Mouse (Mus musculus) stomach, postnatal 0 days (tissue): ENCODE results near the gene Cfap58. TPM values are rescaled to one million over a fixed set of nuclear protein-coding genes. Genes with fewer than 3 reads are reported as not detected.

ENCODE experiments used
- ATAC-seq: fragments of 200-750 bp; cut with Nextera tagmentation; 2 replicates; pipeline ENCODE4 v1.8.0; 2017; ENCODE audit not compliant: low FRiP score, low TSS enrichment
- DNase-seq: peaks from one replicate; pipeline ENCODE4 v3.0.0-alpha.2; 2016; ENCODE audit warnings: low spot score
- H3K27ac ChIP-seq: fragments of 300-500 bp; sonication (generic); replicated peaks from 2 replicates; pipeline ENCODE4 v1.5.1; 2014; ENCODE audit warnings: mild to moderate bottlenecking, control low read depth
- H3K27me3 ChIP-seq: fragments of 300-500 bp; sonication (generic); 2 replicates; pipeline ENCODE4 v1.6.1; 2014; ENCODE audit warnings: low read length; ENCODE audit not compliant: control insufficient read depth, insufficient read depth
- H3K36me3 ChIP-seq: fragments of 300-500 bp; sonication (generic); 2 replicates; pipeline ENCODE4 v1.6.1; 2014; ENCODE audit warnings: low read length, mixed read lengths; ENCODE audit not compliant: control insufficient read depth, insufficient read depth
- H3K4me1 ChIP-seq: fragments of 300-500 bp; sonication (generic); replicated peaks from 2 replicates; pipeline ENCODE4 v1.6.1; 2014; ENCODE audit warnings: antibody characterized with exemption; ENCODE audit not compliant: control insufficient read depth, insufficient read depth
- H3K4me2 ChIP-seq: fragments of 300-500 bp; sonication (generic); replicated peaks from 2 replicates; pipeline ENCODE4 v1.6.1; 2014; ENCODE audit warnings: low read depth, mild to moderate bottlenecking, control low read depth, moderate library complexity
- H3K4me3 ChIP-seq: fragments of 300-500 bp; sonication (generic); 2 replicates; pipeline ENCODE4 v1.5.1; 2014; ENCODE audit warnings: low read depth, low read length, control low read depth
- H3K9ac ChIP-seq: fragments of 300-500 bp; sonication (generic); 2 replicates; pipeline ENCODE4 v1.6.1; 2014; ENCODE audit warnings: mild to moderate bottlenecking, low read length, control low read depth, mixed read lengths
- H3K9me3 ChIP-seq: fragments of 300-500 bp; sonication (generic); 2 replicates; pipeline ENCODE4 v1.6.1; 2016; ENCODE audit warnings: low read length; ENCODE audit not compliant: control insufficient read depth
- CTCF ChIP-seq: IDR thresholded peaks from 2 replicates; pipeline ENCODE4 v1.5.1; 2016; ENCODE audit warnings: antibody characterized with exemption, low read depth, mild to moderate bottlenecking, moderate library complexity
- EP300 ChIP-seq: optimal IDR thresholded peaks from 2 replicates; pipeline ENCODE3; 2016; ENCODE audit warnings: antibody characterized with exemption
- WGBS: fragments of 180-500 bp; shearing (Covaris S2); extraction: QIAGEN DNeasy Blood & Tissue Kit; methylation state at CpG from one replicate; pipeline ENCODE4 v1.1.7; 2014; 5-methylcytosine and 5-hydroxymethylcytosine counted together
- polyA plus RNA-seq: library from polyadenylated mRNA; unstranded; fragments of >200 nt; fragmentation: Nextera tagmentation; extraction: Ambion mirVana; gene quantifications from 2 replicates; pipeline ENCODE4 v1.2.1, GENCODE M21; 2015

Gene Cfap58
- polyA plus RNA-seq, 1 experiment from 2014 or later, result not detected

GRCm38 (mm10) chr19:47919126-47919965 is 18.1 kb upstream of the Cfap58 start, which contains the start of the genes Cfap43 and Itprip:
Cfap43 (minus strand) TSS chr19:47919287.
Itprip (minus strand) TSS chr19:47919299.
- 0% methylated on average over 48 of the region's 48 CpGs for WGBS
- no peaks in the 10 kb centered on the region for H3K27me3 ChIP-seq

GRCm38 (mm10) chr19:47919966-47920375 is 17.5 kb upstream of the Cfap58 start:
- Histone ChIP-seq H3K36me3 (no peaks in the 10 kb centered on the region), H3K4me3 (peak overlapping the region; percentile 80), H3K27me3 (no peaks in the 10 kb centered on the region), H3K4me1 (0 out of 2 replicates have a peak, but pooled peaks cover 8% of the 10 kb centered on the region), H3K9ac (peak overlapping the region; percentile 80), H3K27ac (peak overlapping the region; percentile 97), H3K4me2 (peak overlapping the region; percentile 83), H3K9me3 (no peaks in the 10 kb centered on the region)
- 0% methylated on average over 8 of the region's 8 CpGs for WGBS
- TF ChIP-seq EP300, result no peak
- no peak for TF ChIP-seq CTCF
- no peak for DNase-seq
- ATAC-seq, result no peak; the same call in 1 of the 2 replicates

More at GRCm38 (mm10) chr19:47919126-47919965, 18.1 kb upstream of the Cfap58 start, which contains the start of the genes Cfap43 and Itprip:
- H3K4me3 ChIP-seq, result peak within 1 kb of the TSS; percentile 80
- no peaks in the 10 kb centered on the region for H3K36me3 ChIP-seq
- peak; percentile 47 for TF ChIP-seq EP300
- peak; percentile 68 for TF ChIP-seq CTCF
- no peaks in the 10 kb centered on the region for H3K9me3 ChIP-seq
- H3K4me1 ChIP-seq, result 0 out of 2 replicates have a peak, but pooled peaks cover 8% of the 10 kb centered on the region
- ATAC-seq (peak; percentile 90), DNase-seq (peak; percentile 83)
- peak within 1 kb of the TSS; percentile 80 for H3K9ac ChIP-seq
- H3K27ac ChIP-seq, result peak within 1 kb of the TSS; percentile 97
- peak within 1 kb of the TSS; percentile 83 for H3K4me2 ChIP-seq

- H3K27ac ChIP-seq, result no peak overlapping the region
Measured at GRCm38 (mm10) chr19:47925819-47926218, 11.7 kb upstream of the Cfap58 start.

GRCm38 (mm10) chr19:47927032-47927431 is 10.4 kb upstream of the Cfap58 start:
- DNase-seq (no peak), ATAC-seq (no peak)
- 89% methylated on average over 2 of the region's 2 CpGs for WGBS
- Histone ChIP-seq H3K27ac (no peak overlapping the region), H3K4me1 (no peaks in the 10 kb centered on the region), H3K9me3 (no peaks in the 10 kb centered on the region), H3K36me3 (no peaks in the 10 kb centered on the region), H3K9ac (no peak overlapping the region), H3K4me3 (no peak overlapping the region), H3K4me2 (no peak overlapping the region), H3K27me3 (no peaks in the 10 kb centered on the region)
- TF ChIP-seq CTCF (no peak), EP300 (no peak)

More at GRCm38 (mm10) chr19:47925819-47926218, 11.7 kb upstream of the Cfap58 start:
- no peak overlapping the region for H3K4me2 ChIP-seq
- DNase-seq (no peak), ATAC-seq (no peak)
- no peak overlapping the region for H3K9ac ChIP-seq
- H3K36me3 ChIP-seq, result no peaks in the 10 kb centered on the region
- no peak for TF ChIP-seq CTCF
- no peak for TF ChIP-seq EP300
- no peaks in the 10 kb centered on the region for H3K27me3 ChIP-seq
- H3K4me1 ChIP-seq, result no peaks in the 10 kb centered on the region
- H3K4me3 ChIP-seq, result no peak overlapping the region
- H3K9me3 ChIP-seq, result no peaks in the 10 kb centered on the region
- WGBS, result 68% methylated on average over 7 of the region's 7 CpGs

- no peak for ATAC-seq
- Histone ChIP-seq H3K4me2 (no peak overlapping the region), H3K4me3 (no peak overlapping the region), H3K9ac (no peak overlapping the region), H3K27me3 (no peaks in the 10 kb centered on the region), H3K4me1 (no peaks in the 10 kb centered on the region), H3K36me3 (no peaks in the 10 kb centered on the region), H3K9me3 (no peaks in the 10 kb centered on the region), H3K27ac (peak overlapping the region; percentile 13)
- TF ChIP-seq CTCF (no peak), EP300 (peak; percentile 37)
- WGBS, result 47% methylated on average over 4 of the region's 4 CpGs
- DNase-seq, result no peak
Measured at GRCm38 (mm10) chr19:47929043-47929442, 8.4 kb upstream of the Cfap58 start.
